Mouse (Mus musculus) lung, postnatal 0 days (tissue): ENCODE data around the gene Dph1. TPM values are rescaled to one million over a fixed set of nuclear protein-coding genes. Genes with fewer than 3 reads are reported as not detected.

Experiments used
- ATAC-seq: fragments of 200-750 bp; cut with Nextera tagmentation; 2 replicates; pipeline ENCODE4 v1.8.0; 2017; ENCODE audit warnings: moderate library complexity
- DNase-seq: peaks from one replicate; pipeline ENCODE4 v3.0.0-alpha.2; 2016; ENCODE audit warnings: low spot score
- H3K27ac ChIP-seq: fragments of 300-500 bp; sonication (generic); 2 replicates; pipeline ENCODE4 v1.5.1; 2014; ENCODE audit warnings: antibody characterized with exemption, mild to moderate bottlenecking, low read length, mixed read lengths
- H3K27me3 ChIP-seq: fragments of 300-500 bp; sonication (generic); replicated peaks from 2 replicates; pipeline ENCODE4 v1.6.1; 2014; ENCODE audit warnings: low read length, mixed read lengths; ENCODE audit not compliant: insufficient read depth
- H3K36me3 ChIP-seq: fragments of 300-500 bp; sonication (generic); 2 replicates; pipeline ENCODE4 v1.6.1; 2014; ENCODE audit warnings: low read length, mixed read lengths; ENCODE audit not compliant: insufficient read depth
- H3K4me1 ChIP-seq: fragments of 300-500 bp; sonication (generic); 2 replicates; pipeline ENCODE4 v1.6.1; 2014; ENCODE audit warnings: antibody characterized with exemption, low read depth, low read length, mixed read lengths; ENCODE audit not compliant: insufficient read depth
- H3K4me2 ChIP-seq: fragments of 300-500 bp; sonication (generic); replicated peaks from 2 replicates; pipeline ENCODE4 v1.6.1; 2014; ENCODE audit warnings: low read depth, mild to moderate bottlenecking, low read length, moderate library complexity, mixed read lengths
- H3K4me3 ChIP-seq: fragments of 300-500 bp; sonication (generic); 2 replicates; pipeline ENCODE4 v1.5.1; 2014; ENCODE audit warnings: low read depth, low read length
- H3K9ac ChIP-seq: fragments of 300-500 bp; sonication (generic); replicated peaks from 2 replicates; pipeline ENCODE4 v1.6.1; 2014; ENCODE audit warnings: low read depth, mild to moderate bottlenecking
- H3K9me3 ChIP-seq: fragments of 300-500 bp; sonication (generic); 2 replicates; pipeline ENCODE4 v1.6.1; 2016; ENCODE audit warnings: low read length, mixed read lengths
- CTCF ChIP-seq: IDR thresholded peaks from 2 replicates; pipeline ENCODE4 v1.5.1; 2016; ENCODE audit warnings: antibody characterized with exemption, mild to moderate bottlenecking
- EP300 ChIP-seq: IDR thresholded peaks from 2 replicates; pipeline ENCODE4 v1.6.1; 2016; ENCODE audit warnings: antibody characterized with exemption, mild to moderate bottlenecking, control low read depth
- WGBS: fragments of 180-500 bp; shearing (Covaris S2); extraction: QIAGEN DNeasy Blood & Tissue Kit; methylation state at CpG from one replicate; pipeline ENCODE4 v1.1.7; 2014; 5-methylcytosine and 5-hydroxymethylcytosine counted together
- polyA plus RNA-seq: library from polyadenylated mRNA; unstranded; fragments of >200 nt; fragmentation: Nextera tagmentation; extraction: Ambion mirVana; gene quantifications from 2 replicates; pipeline ENCODE4 v1.2.1, GENCODE M21; 2015

Dph1 gene
- polyA plus RNA-seq, 1 experiment from 2014 or later, result 14.8 TPM

DNA sequence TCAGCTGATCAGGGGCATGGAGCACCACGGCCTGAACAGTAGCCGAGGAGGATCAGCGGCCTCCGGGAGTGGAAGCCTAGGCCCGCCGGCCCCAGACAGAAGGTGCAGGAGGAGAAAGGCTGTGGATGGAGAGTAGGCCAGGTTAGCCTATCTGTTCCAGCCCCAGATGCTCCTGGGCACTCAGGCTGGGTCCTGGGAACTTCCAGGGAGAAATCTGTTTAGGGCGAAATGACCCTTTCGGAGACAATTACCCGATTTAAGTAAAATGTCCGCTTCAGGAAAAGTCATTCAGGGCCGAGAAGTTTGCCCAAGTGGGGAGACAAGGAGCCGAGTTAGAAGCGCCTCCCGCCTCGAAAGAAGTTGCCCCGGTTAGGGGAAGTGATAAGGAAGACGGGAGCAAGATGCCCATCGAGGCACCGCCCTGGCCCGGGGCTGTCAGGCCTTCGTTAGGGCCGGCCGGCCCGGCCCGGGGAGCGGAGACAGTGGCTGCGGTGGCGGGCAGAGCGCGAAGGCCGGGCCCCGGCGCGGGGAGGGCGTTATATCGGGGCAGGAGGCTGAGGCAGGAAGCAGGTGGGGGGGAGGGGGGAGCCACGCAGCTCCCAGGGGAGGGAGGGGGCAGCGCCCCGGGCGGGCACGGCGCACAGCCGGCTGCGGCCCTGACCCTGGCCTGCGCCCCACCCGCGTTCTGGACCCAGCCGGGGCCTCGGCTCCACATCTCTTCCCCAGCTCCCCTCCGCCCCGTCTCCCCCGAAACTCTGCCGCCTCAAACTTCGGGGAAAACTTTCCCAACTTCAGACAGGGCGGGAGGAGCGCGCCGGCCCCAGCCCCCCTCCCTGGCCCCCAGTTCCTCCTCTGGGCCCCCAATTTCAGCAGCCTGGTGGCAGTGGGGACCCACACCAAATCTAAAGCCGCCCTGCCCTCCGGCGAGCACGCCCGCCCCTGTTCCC lies 23.1 kb downstream of the Dph1 start:
- Histone ChIP-seq H3K36me3 (peaks cover 14% of the 10 kb centered on the region; the same call in 1 of the 2 replicates), H3K4me1 (peaks cover 32% of the 10 kb centered on the region)
- peak; percentile 31 for DNase-seq

DNA sequence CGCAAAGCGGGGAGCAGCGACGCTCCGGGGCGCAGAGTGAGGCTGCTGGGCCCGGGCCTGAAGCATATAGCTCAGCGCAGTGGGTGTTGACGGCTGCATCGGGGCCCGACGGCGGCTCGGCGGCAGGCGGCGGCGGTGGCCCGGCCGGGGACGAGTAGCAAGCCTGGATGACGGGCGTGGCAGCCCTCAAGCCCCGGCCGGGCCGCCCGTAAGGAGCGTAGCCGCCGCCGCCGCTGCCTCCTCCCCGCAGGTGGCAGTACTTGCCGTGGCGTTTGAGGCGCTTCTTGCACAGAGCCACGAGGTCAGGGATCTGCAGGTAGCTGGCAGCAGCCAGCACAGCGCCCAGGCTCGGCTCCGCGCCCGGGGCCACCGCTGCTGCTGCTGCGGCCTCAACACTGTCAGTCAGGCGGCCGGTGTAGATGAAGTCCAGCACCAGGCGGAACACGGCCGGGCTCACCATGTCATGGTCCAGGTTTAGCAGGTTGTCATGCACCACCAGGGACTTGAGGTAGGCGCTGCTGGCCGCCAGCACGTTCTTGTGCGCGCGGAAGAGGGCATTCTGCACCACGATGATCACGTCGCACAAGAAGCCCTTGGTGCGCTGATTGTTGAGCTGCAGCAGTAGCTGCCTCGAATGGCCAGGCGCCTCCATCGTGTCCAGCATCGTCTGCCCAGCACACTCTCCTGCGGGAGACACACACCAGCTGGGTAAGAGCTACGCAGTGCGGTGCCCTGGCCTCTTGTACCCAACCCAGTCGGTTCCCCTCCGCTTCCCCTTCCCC lies 24.0 kb downstream of the Dph1 start:
- no peaks in the 10 kb centered on the region for H3K9me3 ChIP-seq
- H3K4me2 ChIP-seq, result peak overlapping the region; percentile 93
- peak overlapping the region; percentile 70; the same call in 1 of the 2 replicates for H3K9ac ChIP-seq
- ATAC-seq, result no peak
- H3K4me3 ChIP-seq, result peak overlapping the region; percentile 67
- H3K27me3 ChIP-seq, result peaks cover 23% of the 10 kb centered on the region
- TF ChIP-seq CTCF, result peak; percentile 11
- no peak for TF ChIP-seq EP300
- peaks cover 18% of the 10 kb centered on the region for H3K36me3 ChIP-seq
- peak; percentile 64 for DNase-seq
- WGBS, result 12% methylated on average over 64 of the region's 68 CpGs
- peak overlapping the region; percentile 78 for H3K27ac ChIP-seq
- peaks cover 23% of the 10 kb centered on the region; the same call in 1 of the 2 replicates for H3K4me1 ChIP-seq

More for the DNA sequence above, 23.1 kb downstream of the Dph1 start:
- Histone ChIP-seq H3K4me3 (peak overlapping the region; percentile 67), H3K9ac (peak overlapping the region; percentile 70), H3K9me3 (no peaks in the 10 kb centered on the region), H3K27ac (peak overlapping the region; percentile 78), H3K27me3 (peaks cover 32% of the 10 kb centered on the region), H3K4me2 (peak overlapping the region; percentile 93)
- WGBS, result 6% methylated on average over 33 of the region's 63 CpGs
- no peak for ATAC-seq
- TF ChIP-seq CTCF (no peak), EP300 (no peak)

DNA sequence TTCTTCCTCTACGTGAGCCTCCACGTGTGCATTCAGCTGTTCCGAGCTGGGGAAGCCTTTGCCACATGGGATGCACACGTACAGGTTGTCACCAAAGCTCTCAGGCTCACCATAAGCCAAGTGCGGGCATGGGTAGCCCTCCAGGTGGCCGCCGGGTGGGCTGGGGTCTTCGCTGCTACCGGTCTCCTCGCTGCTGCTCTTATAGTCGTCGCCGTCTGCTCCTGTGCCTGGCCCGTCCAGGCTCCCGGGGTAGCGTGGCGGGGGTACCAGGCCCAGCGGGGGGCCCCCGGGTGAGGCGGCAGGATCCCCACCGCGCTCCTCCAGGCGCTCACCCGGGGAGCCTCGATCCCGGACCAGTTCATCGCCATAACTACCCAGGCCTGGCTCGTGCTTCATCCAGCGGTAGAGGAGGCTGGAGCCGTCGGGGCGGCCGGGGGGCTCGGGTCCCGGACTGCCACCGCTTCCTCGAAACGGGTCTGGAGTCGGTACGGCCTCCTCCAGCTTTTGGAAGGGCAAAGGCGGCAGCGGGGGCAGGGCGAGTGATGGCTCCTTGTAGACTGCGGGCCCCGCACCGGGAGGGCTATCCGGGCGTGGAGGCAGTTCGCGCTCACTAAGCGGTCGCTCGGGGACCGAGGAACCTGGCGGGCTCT lies 24.7 kb downstream of the Dph1 start:
- TF ChIP-seq CTCF (no peak), EP300 (no peak)
- H3K4me3 ChIP-seq, result peak overlapping the region; percentile 67
- H3K4me2 ChIP-seq, result peak overlapping the region; percentile 93
- H3K36me3 ChIP-seq, result peaks cover 18% of the 10 kb centered on the region
- WGBS, result 17% methylated on average over 41 of the region's 55 CpGs
- ATAC-seq (no peak), DNase-seq (peak; percentile 27)
- no peak overlapping the region for H3K27ac ChIP-seq
- H3K27me3 ChIP-seq, result peaks cover 23% of the 10 kb centered on the region
- H3K4me1 ChIP-seq, result peaks cover 22% of the 10 kb centered on the region; the same call in 1 of the 2 replicates
- H3K9me3 ChIP-seq, result no peaks in the 10 kb centered on the region
- 0 out of 2 replicates have a peak overlapping the region, but pooled peaks have one; percentile 16 for H3K9ac ChIP-seq

DNA sequence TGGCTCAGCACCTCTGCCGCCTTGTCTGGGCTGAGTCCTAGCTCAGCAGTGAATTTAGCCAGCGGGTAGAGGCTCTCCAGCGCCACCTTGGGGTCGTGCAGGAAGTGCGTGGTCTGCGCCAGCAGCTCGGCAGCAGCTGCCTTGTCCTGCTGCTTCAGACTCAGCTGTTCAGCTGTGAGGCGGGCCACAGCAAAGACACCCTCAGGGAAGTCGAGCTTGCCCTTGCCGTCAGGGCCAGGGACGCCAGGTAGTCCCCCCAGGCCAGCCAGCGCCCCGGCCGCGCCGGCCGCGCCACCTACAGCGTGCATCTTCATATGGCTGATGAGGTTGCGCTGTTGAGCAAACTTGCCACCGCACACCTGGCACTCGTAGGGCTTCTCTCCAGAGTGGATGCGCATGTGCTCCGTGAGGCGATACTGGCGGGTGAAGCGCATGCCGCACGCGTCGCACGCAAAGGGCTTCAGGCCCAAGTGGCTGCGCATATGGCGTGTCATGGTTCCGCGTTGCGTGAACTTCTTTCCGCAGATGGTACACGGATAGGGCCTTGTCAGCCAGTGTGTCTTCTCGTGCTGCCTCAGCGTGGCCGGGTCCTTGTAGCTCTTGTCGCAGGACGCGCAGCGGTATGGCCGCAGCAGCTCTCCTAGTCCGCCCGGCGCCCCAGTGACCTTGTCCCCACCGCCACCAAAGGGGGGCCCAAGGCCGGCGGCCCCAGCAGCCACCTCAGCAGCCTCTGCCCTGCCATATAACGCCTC lies 25.4 kb downstream of the Dph1 start:
- Histone ChIP-seq H3K9me3 (no peaks in the 10 kb centered on the region), H3K36me3 (peaks cover 18% of the 10 kb centered on the region), H3K4me3 (peak overlapping the region; percentile 67), H3K27me3 (peaks cover 23% of the 10 kb centered on the region), H3K4me2 (peak overlapping the region; percentile 93), H3K9ac (no peak overlapping the region), H3K27ac (no peak overlapping the region), H3K4me1 (peaks cover 22% of the 10 kb centered on the region; the same call in 1 of the 2 replicates)
- 24% methylated on average over 54 of the region's 54 CpGs for WGBS
- TF ChIP-seq CTCF (peak; percentile 88), EP300 (no peak)
- peak; percentile 80 for DNase-seq
- ATAC-seq, result peak; percentile 16

DNA sequence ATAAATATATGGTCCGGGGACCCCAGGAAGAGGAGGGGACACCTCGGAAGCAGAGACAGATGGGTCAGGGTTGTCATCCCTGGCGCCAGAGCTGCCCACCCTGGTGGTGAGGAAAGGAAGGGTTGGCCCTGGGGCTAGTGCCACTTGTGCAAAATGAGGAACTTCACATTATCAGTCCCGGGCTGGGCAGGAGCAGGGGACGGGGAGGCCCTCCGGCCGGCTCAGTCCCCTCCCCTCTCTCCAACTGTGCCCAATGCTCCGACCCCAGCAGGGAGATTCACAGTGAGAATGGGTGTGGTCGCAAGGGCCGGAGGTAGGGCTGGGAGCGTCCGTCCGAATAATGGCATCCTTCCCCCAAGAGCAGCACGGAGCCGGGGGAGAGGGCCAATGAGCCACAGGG lies 26.3 kb downstream of the Dph1 start:
- Histone ChIP-seq H3K4me1 (peaks cover 17% of the 10 kb centered on the region; the same call in 1 of the 2 replicates), H3K27ac (no peak overlapping the region), H3K9ac (no peak overlapping the region), H3K4me2 (peak overlapping the region; percentile 93), H3K9me3 (no peaks in the 10 kb centered on the region), H3K27me3 (peaks cover 19% of the 10 kb centered on the region), H3K4me3 (no peak overlapping the region), H3K36me3 (peaks cover 22% of the 10 kb centered on the region)
- WGBS, result 30% methylated on average over 13 of the region's 15 CpGs
- ATAC-seq, result no peak
- TF ChIP-seq CTCF, result peak; percentile 33
- no peak for TF ChIP-seq EP300
- no peak for DNase-seq
